16 mouse cellular contexts compared by ENCODE assay signal in the genomic region with DNA sequence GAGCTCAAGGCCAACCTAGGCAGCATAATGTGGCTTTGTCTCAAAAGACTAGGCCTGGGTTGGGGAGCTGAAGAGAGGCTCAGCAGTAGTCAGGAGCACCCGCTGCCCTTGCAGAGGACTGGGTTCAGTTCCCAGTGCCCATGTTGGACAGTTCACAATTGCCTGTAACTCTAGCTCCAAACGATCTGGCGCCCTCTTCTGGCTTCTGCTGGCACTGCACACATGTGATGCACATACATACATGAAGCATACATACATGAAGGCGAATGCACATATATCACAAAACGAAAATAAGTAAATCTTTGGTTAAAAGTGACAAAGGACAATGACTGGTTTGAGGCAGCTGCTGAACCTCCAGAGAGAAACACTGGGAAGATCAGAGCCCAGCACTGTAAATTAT. TPM values are rescaled to one million over a fixed set of nuclear protein-coding genes. Genes with fewer than 3 reads are reported as not detected.
A peak's percentile ranks its signal among the peaks of the same experiment; 100 is the strongest.
DNase-seq lines count a peak whose midpoint lies in the region; ATAC-seq and TF ChIP-seq lines count a peak whose summit lies in the region.
"Had no signal": no experiment of that assay in that cellular context is flagged by ENCODE, and none has a peak within 500 bp of the region (broad histone marks: within the 10 kb centered on the region; RNA-seq: fewer than 3 reads in every experiment).

No protein-coding gene starts in this region.

- no peak for ATAC-seq in lung, embryonic 14.5 days (ENCODE audit: insufficient read depth)
- ATAC-seq: hindbrain, embryonic 16.5 days had no signal

- no peaks in the 10 kb centered on the region for H3K9me3 ChIP-seq in lung, embryonic 14.5 days (ENCODE audit: low read depth, low read length)
- no peaks in the 10 kb centered on the region for H3K9me3 ChIP-seq in MEL (replicated peaks; ENCODE audit: insufficient read depth, low read length)

- WGBS in heart, adult 2 months = 75% methylated on average over 5 of the region's 5 CpGs
- 81% methylated on average over 5 of the region's 5 CpGs for WGBS in lung, embryonic 14.5 days

- TF ChIP-seq POLR2A in heart, adult 2 months (IDR thresholded peaks at IDR 0.05; ENCODE audit: insufficient read depth, low read depth, low read length) = no peak
- TF ChIP-seq POLR2A in MEL (IDR thresholded peaks at IDR 0.05; ENCODE audit: control insufficient read depth in 1 of 2, insufficient read depth in 1 of 2, low read depth in 1 of 2, low read length in 2 of 2, poor library complexity in 1 of 2) = no peak

- no peak overlapping the region for H3K9ac ChIP-seq in heart, adult 2 months (ENCODE audit: low read depth, low read length)
- H3K9ac ChIP-seq in lung, embryonic 14.5 days = no peak overlapping the region
- H3K9ac ChIP-seq in MEL (ENCODE audit: control insufficient read depth, low read depth, low read length, poor library complexity, severe bottlenecking) = no peak overlapping the region
- H3K9ac ChIP-seq: embryonic facial prominence, embryonic 12.5 days; kidney, embryonic 15.5 days had no signal

- TF ChIP-seq RAD21 in MEL (IDR thresholded peaks at IDR 0.05; ENCODE audit: low read depth, low read length) = no peak

- no peaks in the 10 kb centered on the region for H3K79me2 ChIP-seq in heart, adult 2 months (replicated peaks; ENCODE audit: control insufficient read depth, insufficient read depth, low read length)
- H3K79me2 ChIP-seq in MEL (ENCODE audit: control insufficient read depth, insufficient read depth, low read length, poor library complexity) = no peaks in the 10 kb centered on the region

- no peak overlapping the region for H3K4me3 ChIP-seq in heart, adult 2 months
- no peak overlapping the region for H3K4me3 ChIP-seq in lung, embryonic 14.5 days (ENCODE audit: low read depth, low read length)
- no peak overlapping the region for H3K4me3 ChIP-seq in MEL (ENCODE audit: control insufficient read depth in 1 of 2, insufficient read depth in 1 of 2, low read depth in 2 of 2, low read length in 2 of 2)
- H3K4me3 ChIP-seq: embryonic facial prominence, embryonic 12.5 days; forebrain, embryonic 10.5 days; kidney, embryonic 15.5 days; megakaryocyte, embryonic 14.5 days had no signal

- TF ChIP-seq EP300 in heart, adult 2 months (IDR thresholded peaks at IDR 0.05; ENCODE audit: insufficient read depth, low read depth, low read length) = no peak
- TF ChIP-seq EP300 in MEL (IDR thresholded peaks at IDR 0.05; ENCODE audit: low read depth in 1 of 2, low read length in 2 of 2) = no peak

- no peak overlapping the region for H3K27ac ChIP-seq in heart, adult 2 months
- H3K27ac ChIP-seq in lung, embryonic 14.5 days (ENCODE audit: low read depth) = no peak overlapping the region
- H3K27ac ChIP-seq in MEL (ENCODE audit: control insufficient read depth, low read depth, low read length) = no peak overlapping the region
- H3K27ac ChIP-seq: embryonic facial prominence, embryonic 12.5 days; forebrain, embryonic 10.5 days; kidney, embryonic 15.5 days had no signal

- no peak overlapping the region for H3K4me2 ChIP-seq in lung, embryonic 14.5 days
- H3K4me2 ChIP-seq: embryonic facial prominence, embryonic 12.5 days; kidney, embryonic 15.5 days had no signal

- H3K27me3 ChIP-seq in heart, adult 2 months (ENCODE audit: control insufficient read depth, insufficient read depth, low read length) = no peaks in the 10 kb centered on the region
- peaks cover 2% of the 10 kb centered on the region; the same call in 1 of the 2 replicates for H3K27me3 ChIP-seq in lung, embryonic 14.5 days (ENCODE audit: insufficient read depth, low read length)
- H3K27me3 ChIP-seq in MEL (ENCODE audit: control insufficient read depth in 1 of 2, insufficient read depth in 2 of 2, low read length in 2 of 2) = no peaks in the 10 kb centered on the region
- H3K27me3 ChIP-seq in splenic B cell, adult 2 months (ENCODE audit: control insufficient read depth, insufficient read depth, low read length, poor library complexity, severe bottlenecking) = peaks cover 3% of the 10 kb centered on the region; the same call in 1 of the 2 replicates
- H3K27me3 ChIP-seq: embryonic facial prominence, embryonic 12.5 days; kidney, embryonic 15.5 days had no signal

- no peak for DNase-seq in heart, adult 2 months
- DNase-seq in heart, adult 18-20 months = no peak
- no peak for DNase-seq in lung, embryonic 14.5 days
- no peak for DNase-seq in lung, postnatal 4 days
- DNase-seq in MEL (ENCODE audit: low read depth, low spot score) = no peak
- peak; percentile 12 for DNase-seq in splenic B cell, adult 2 months (ENCODE audit: low read depth, low spot score)
- DNase-seq in gastrocnemius, postnatal 36 days = no peak
- DNase-seq: adrenal gland, adult 8-10 months; cerebellum, postnatal 36 days; heart, postnatal 14 days; thymus, adult 18-20 months had no signal

- TF ChIP-seq CTCF in heart, adult 2 months (IDR thresholded peaks at IDR 0.05) = peak; percentile 34
- peak; percentile 45 for TF ChIP-seq CTCF in lung, embryonic 14.5 days (IDR thresholded peaks at IDR 0.05; ENCODE audit: low read depth)
- peak; percentile 15 to 37 (median 17); a peak in 3 of 6 replicates for TF ChIP-seq CTCF in MEL (IDR thresholded peaks at IDR 0.05 in 2 of 3, conservative IDR thresholded peaks at IDR 0.05 in 1 of 3; ENCODE audit: control insufficient read depth in 1 of 3, insufficient read depth in 1 of 3, low read depth in 2 of 3, low read length in 3 of 3, poor library complexity in 1 of 3, severe bottlenecking in 1 of 3)

- no peaks in the 10 kb centered on the region for H3K36me3 ChIP-seq in heart, adult 2 months (ENCODE audit: control insufficient read depth, insufficient read depth, low read length)
- H3K36me3 ChIP-seq in lung, embryonic 14.5 days (ENCODE audit: insufficient read depth) = no peaks in the 10 kb centered on the region
- H3K36me3 ChIP-seq in MEL (ENCODE audit: control insufficient read depth in 1 of 2, insufficient read depth in 2 of 2, low read length in 2 of 2) = no peaks in the 10 kb centered on the region
- H3K36me3 ChIP-seq in splenic B cell, adult 2 months (ENCODE audit: control insufficient read depth, insufficient read depth, low read length, poor library complexity, severe bottlenecking) = no peaks in the 10 kb centered on the region
- H3K36me3 ChIP-seq: embryonic facial prominence, embryonic 12.5 days; forebrain, embryonic 10.5 days; kidney, embryonic 15.5 days had no signal

- H3K4me1 ChIP-seq in heart, adult 2 months (ENCODE audit: control insufficient read depth, insufficient read depth, low read length) = no peaks in the 10 kb centered on the region
- H3K4me1 ChIP-seq in lung, embryonic 14.5 days (ENCODE audit: insufficient read depth) = no peaks in the 10 kb centered on the region
- H3K4me1 ChIP-seq in MEL (ENCODE audit: control insufficient read depth in 1 of 2, insufficient read depth in 2 of 2, low read length in 2 of 2) = no peaks in the 10 kb centered on the region
- H3K4me1 ChIP-seq: embryonic facial prominence, embryonic 12.5 days; forebrain, embryonic 10.5 days; kidney, embryonic 15.5 days had no signal

- intact Hi-C loops in heart, adult 2 months (cut with DNase I) = loop anchor here (10.0 kb wide), 1 partner anchor 555 kb away; no protein-coding TSS in a partner anchor
- intact Hi-C loops in gastrocnemius, postnatal 36 days (cut with DNase I) = no loop called here

TF ChIP-seq in MEL, 35 proteins besides CTCF, POLR2A, EP300 and RAD21:
- TF ChIP-seq SIN3A (IDR thresholded peaks at IDR 0.05; ENCODE audit: low read length) = no peak
- TF ChIP-seq TCF12 (IDR thresholded peaks at IDR 0.05; ENCODE audit: low read depth, low read length) = no peak
- no peak for TF ChIP-seq MYB (IDR thresholded peaks at IDR 0.05; ENCODE audit: low read depth, low read length)

RNA-seq across cellular contexts. Expression of gene Rpl38, which starts 38.3 kb away (rescaled TPM):
- total RNA-seq in heart, adult 2 months (2021) = 100 to 1,000 TPM; 587 to 660 TPM
- polyA plus RNA-seq in heart, adult 2 months (2012; rRNA removed) = 335 and 344 TPM in 2 replicates
- total RNA-seq in heart, adult 18-20 months (2021) = 100 to 1,000 TPM; 681 to 698 TPM
- 978 and 1,085 TPM in 2 replicates for polyA plus RNA-seq in lung, embryonic 14.5 days (2014; fragmentation: Nextera tagmentation; extraction: Ambion mirVana)
- total RNA-seq in MEL (2012; rRNA removed) = 4,892 and 5,142 TPM in 2 replicates
- polyA plus RNA-seq in MEL (2012; ENCODE audit: insufficient read depth in 1 of 2, insufficient read length in 2 of 2, low read depth in 1 of 2, low replicate concordance in 2 of 2, missing spikeins in 1 of 2) = 1,000 to 10,000 TPM in 1 of 2 experiments, 100 to 1,000 TPM in 1; 851 to 1,236 TPM
- 100 to 1,000 TPM; 432 to 556 TPM for total RNA-seq in gastrocnemius, postnatal 36 days (2021)

RNA-seq across cellular contexts. Expression of gene Ttyh2, which starts 45.2 kb away (rescaled TPM):
- 1 to 10 TPM; 4.3 to 4.9 TPM for total RNA-seq in heart, adult 2 months (2021)
- polyA plus RNA-seq in heart, adult 2 months (2012; rRNA removed) = 6.3 and 7.5 TPM in 2 replicates
- total RNA-seq in heart, adult 18-20 months (2021) = 1 to 10 TPM; 3.5 to 4.1 TPM
- polyA plus RNA-seq in lung, embryonic 14.5 days (2014; fragmentation: Nextera tagmentation; extraction: Ambion mirVana) = 12.1 and 13.1 TPM in 2 replicates
- total RNA-seq in MEL (2012; rRNA removed) = 9.7 and 10.4 TPM in 2 replicates
- polyA plus RNA-seq in MEL (2012; ENCODE audit: insufficient read depth in 1 of 2, insufficient read length in 2 of 2, low read depth in 1 of 2, low replicate concordance in 2 of 2, missing spikeins in 1 of 2) = 1 to 10 TPM in 1 of 2 experiments, not detected in 1; 7.2 TPM
- 10 to 100 TPM; 16.0 to 19.4 TPM for total RNA-seq in gastrocnemius, postnatal 36 days (2021)
